In genomic region chr6:87706246-87706645, GRCm38 (mm10) we compare ENCODE assay signal across 11 mouse cellular contexts. TPM values are rescaled to one million over a fixed set of nuclear protein-coding genes. Genes with fewer than 3 reads are reported as not detected.
DNase-seq lines count a peak whose midpoint lies in the region; ATAC-seq and TF ChIP-seq lines count a peak whose summit lies in the region.
"Had no signal": no experiment of that assay in that cellular context is flagged by ENCODE, and none has a peak within 500 bp of the region (broad histone marks: within the 10 kb centered on the region; RNA-seq: fewer than 3 reads in every experiment).

No protein-coding gene starts in this region.

- no peak overlapping the region for H3K4me3 ChIP-seq in forebrain, embryonic 14.5 days (ENCODE audit: low read depth, low read length)
- no peak overlapping the region for H3K4me3 ChIP-seq in forebrain, embryonic 13.5 days
- no peak overlapping the region for H3K4me3 ChIP-seq in lung, embryonic 14.5 days (ENCODE audit: low read depth, low read length)
- H3K4me3 ChIP-seq: forebrain, embryonic 10.5 days; midbrain, embryonic 10.5 days had no signal

- H3K4me2 ChIP-seq in forebrain, embryonic 14.5 days (ENCODE audit: low read length) = no peak overlapping the region
- H3K4me2 ChIP-seq in forebrain, embryonic 13.5 days = no peak overlapping the region
- H3K4me2 ChIP-seq in lung, embryonic 14.5 days = no peak overlapping the region

- peak; percentile 19 for DNase-seq in forebrain, embryonic 14.5 days (ENCODE audit: low spot score)
- peak; percentile 65 for DNase-seq in lung, embryonic 14.5 days
- no peak for DNase-seq in lung, postnatal 25 days (ENCODE audit: low spot score)
- peak; percentile 29 for DNase-seq in brain, adult 2 months (ENCODE audit: low read depth, low spot score)
- DNase-seq in urinary bladder, postnatal 14 days (ENCODE audit: low spot score) = no peak
- no peak for DNase-seq in ovary, adult 18-20 months (ENCODE audit: low spot score)
- DNase-seq: kidney, postnatal 14 days had no signal

- no peaks in the 10 kb centered on the region for H3K4me1 ChIP-seq in forebrain, embryonic 14.5 days (ENCODE audit: control insufficient read depth, insufficient read depth, low read length)
- no peaks in the 10 kb centered on the region for H3K4me1 ChIP-seq in forebrain, embryonic 13.5 days
- H3K4me1 ChIP-seq in lung, embryonic 14.5 days (ENCODE audit: insufficient read depth) = no peaks in the 10 kb centered on the region
- H3K4me1 ChIP-seq: forebrain, embryonic 10.5 days; midbrain, embryonic 10.5 days had no signal

- WGBS in forebrain, embryonic 14.5 days = 40% methylated on average over 3 of the region's 3 CpGs
- 42% methylated on average over 3 of the region's 3 CpGs for WGBS in forebrain, embryonic 13.5 days
- WGBS in lung, embryonic 14.5 days = 36% methylated on average over 3 of the region's 3 CpGs

- no peak overlapping the region for H3K27ac ChIP-seq in forebrain, embryonic 14.5 days (ENCODE audit: low read depth, low read length)
- H3K27ac ChIP-seq in forebrain, embryonic 13.5 days = no peak overlapping the region
- H3K27ac ChIP-seq in lung, embryonic 14.5 days (ENCODE audit: low read depth) = no peak overlapping the region
- H3K27ac ChIP-seq: forebrain, embryonic 10.5 days; midbrain, embryonic 10.5 days had no signal

- H3K9me3 ChIP-seq in forebrain, embryonic 14.5 days (replicated peaks; ENCODE audit: control insufficient read depth, low read length) = no peaks in the 10 kb centered on the region
- H3K9me3 ChIP-seq in forebrain, embryonic 13.5 days (replicated peaks) = no peaks in the 10 kb centered on the region
- H3K9me3 ChIP-seq in lung, embryonic 14.5 days (ENCODE audit: low read depth, low read length) = no peaks in the 10 kb centered on the region
- H3K9me3 ChIP-seq: forebrain, embryonic 10.5 days; midbrain, embryonic 10.5 days had no signal

- peak; percentile 49 for TF ChIP-seq CTCF in lung, embryonic 14.5 days (IDR thresholded peaks at IDR 0.05; ENCODE audit: low read depth)

- H3K9ac ChIP-seq in forebrain, embryonic 14.5 days (ENCODE audit: low read length) = no peak overlapping the region
- no peak overlapping the region for H3K9ac ChIP-seq in forebrain, embryonic 13.5 days
- no peak overlapping the region for H3K9ac ChIP-seq in lung, embryonic 14.5 days

- H3K36me3 ChIP-seq in forebrain, embryonic 14.5 days (ENCODE audit: control insufficient read depth, insufficient read depth, low read length) = no peaks in the 10 kb centered on the region
- no peaks in the 10 kb centered on the region for H3K36me3 ChIP-seq in forebrain, embryonic 13.5 days (ENCODE audit: poor library complexity, severe bottlenecking)
- H3K36me3 ChIP-seq in lung, embryonic 14.5 days (ENCODE audit: insufficient read depth) = no peaks in the 10 kb centered on the region
- H3K36me3 ChIP-seq: forebrain, embryonic 10.5 days; midbrain, embryonic 10.5 days had no signal

- no peak for ATAC-seq in forebrain, embryonic 14.5 days
- no peak for ATAC-seq in forebrain, embryonic 13.5 days
- no peak for ATAC-seq in lung, embryonic 14.5 days (ENCODE audit: insufficient read depth)
- ATAC-seq in megakaryocyte progenitor cell, adult 5-6 weeks (replicated peaks; ENCODE audit: poor library complexity) = peak; percentile 70; the same call in 1 of the 2 replicates

- no peaks in the 10 kb centered on the region for H3K27me3 ChIP-seq in forebrain, embryonic 14.5 days (replicated peaks; ENCODE audit: control insufficient read depth, insufficient read depth, low read length)
- H3K27me3 ChIP-seq in forebrain, embryonic 13.5 days = no peaks in the 10 kb centered on the region
- H3K27me3 ChIP-seq in lung, embryonic 14.5 days (ENCODE audit: insufficient read depth, low read length) = no peaks in the 10 kb centered on the region

RNA-seq across cellular contexts. Expression of gene Efcc1, which starts 24.4 kb away (rescaled TPM):
- polyA plus RNA-seq in forebrain, embryonic 14.5 days (2014; fragmentation: Nextera tagmentation; extraction: Ambion mirVana) = 0.89 and 2.0 TPM in 2 replicates
- polyA plus RNA-seq in forebrain, embryonic 13.5 days (2015; fragmentation: Nextera tagmentation; extraction: Ambion mirVana) = 0.96 and 1.1 TPM in 2 replicates
- polyA plus RNA-seq in lung, embryonic 14.5 days (2014; fragmentation: Nextera tagmentation; extraction: Ambion mirVana) = 3.4 and 3.8 TPM in 2 replicates
- 0.64 and 1.0 TPM in 2 replicates for total RNA-seq in megakaryocyte progenitor cell, adult 5-6 weeks (2015)
- 2.1 TPM in 2 replicates for total RNA-seq in megakaryocyte progenitor cell, adult 5-6 weeks (2017)

RNA-seq across cellular contexts. Expression of gene Aplf, which starts 34.3 kb away (rescaled TPM):
- polyA plus RNA-seq in forebrain, embryonic 14.5 days (2014; fragmentation: Nextera tagmentation; extraction: Ambion mirVana) = 14.9 and 15.4 TPM in 2 replicates
- polyA plus RNA-seq in forebrain, embryonic 13.5 days (2015; fragmentation: Nextera tagmentation; extraction: Ambion mirVana) = 12.7 and 12.9 TPM in 2 replicates
- 14.6 and 15.4 TPM in 2 replicates for polyA plus RNA-seq in lung, embryonic 14.5 days (2014; fragmentation: Nextera tagmentation; extraction: Ambion mirVana)
- 12.4 and 17.0 TPM in 2 replicates for total RNA-seq in megakaryocyte progenitor cell, adult 5-6 weeks (2015)
- total RNA-seq in megakaryocyte progenitor cell, adult 5-6 weeks (2017) = 24.1 and 25.7 TPM in 2 replicates

Comparison
In these comparisons a context has a peak if more than half of its experiments do, and no peak if none do; other contexts are left out.
1. DNase-seq: peak in forebrain, embryonic 14.5 days (single experiment), lung, embryonic 14.5 days (single experiment) and brain, adult 2 months (single experiment); none in lung, postnatal 25 days (single experiment), urinary bladder, postnatal 14 days (single experiment) and ovary, adult 18-20 months (single experiment).